Mouse (Mus musculus): Measurements from ENCODE around the gene Kifc3. TPM values are rescaled to one million over a fixed set of nuclear protein-coding genes. Genes with fewer than 3 reads are reported as not detected.

The Kifc3 gene
- polyA plus RNA-seq, 1 experiment from 2014 or later = 28.6 TPM

DNA sequence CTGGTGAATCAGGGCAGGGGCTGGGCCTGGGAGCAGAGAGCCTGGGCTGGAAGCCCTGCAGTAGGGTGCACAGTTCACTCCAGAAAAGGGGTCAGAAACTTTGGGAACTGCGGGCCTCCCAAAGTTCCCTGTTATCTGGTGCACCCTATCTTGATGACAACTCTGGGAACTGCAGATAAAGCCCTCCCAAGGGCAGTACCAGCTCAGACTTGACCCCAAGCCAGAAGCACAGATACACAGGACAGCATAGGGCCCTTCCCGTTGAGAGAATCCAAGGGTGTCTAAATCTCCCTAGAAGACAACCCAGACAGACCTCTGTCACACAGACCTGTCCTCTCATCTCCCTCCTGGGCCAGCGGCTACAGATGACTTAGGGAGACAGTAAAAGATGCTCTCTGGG lies 52.0 kb downstream of the Kifc3 start:
- ATAC-seq = no peak
- no peak overlapping the region for H3K4me3 ChIP-seq (replicated peaks)
- no peaks in the 10 kb centered on the region for H3K9me3 ChIP-seq
- H3K9ac ChIP-seq = no peak overlapping the region
- H3K36me3 ChIP-seq = no peaks in the 10 kb centered on the region
- H3K27me3 ChIP-seq (replicated peaks) = no peaks in the 10 kb centered on the region
- H3K4me1 ChIP-seq (replicated peaks) = peaks cover 5% of the 10 kb centered on the region; the same call in 1 of the 2 replicates
- H3K27ac ChIP-seq = no peak overlapping the region
- WGBS = 69% methylated on average over 3 of the region's 3 CpGs
- no peak overlapping the region for H3K4me2 ChIP-seq (replicated peaks)

GRCm38 (mm10) chr8:95149426-95149825 lies 53.2 kb downstream of the Kifc3 start:
- ATAC-seq = no peak

DNA sequence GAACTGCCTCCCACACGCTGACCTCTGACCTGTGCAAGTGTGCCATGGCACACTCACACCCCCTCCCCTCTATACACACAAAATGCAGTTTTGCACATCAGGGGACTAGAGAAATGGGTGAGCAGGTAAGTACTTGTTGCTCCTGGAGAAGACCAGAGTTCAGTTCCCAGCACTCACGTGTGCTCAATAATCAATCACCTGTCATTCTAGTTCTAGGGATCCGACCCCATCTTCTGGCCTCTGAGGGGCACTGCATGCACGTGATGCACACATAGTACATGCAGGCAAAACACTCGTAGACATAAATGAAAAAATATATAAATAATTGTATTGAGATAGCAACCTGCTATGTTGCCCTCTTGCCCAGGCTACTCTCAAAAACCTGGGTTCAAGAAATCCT lies 55.8 kb downstream of the Kifc3 start:
- no peaks in the 10 kb centered on the region for H3K9me3 ChIP-seq
- no peak overlapping the region for H3K9ac ChIP-seq
- no peaks in the 10 kb centered on the region for H3K27me3 ChIP-seq (replicated peaks)
- peaks cover 22% of the 10 kb centered on the region for H3K4me1 ChIP-seq (replicated peaks)
- 91% methylated on average over 5 of the region's 5 CpGs for WGBS
- H3K36me3 ChIP-seq = no peaks in the 10 kb centered on the region
- ATAC-seq = no peak
- no peak overlapping the region for H3K27ac ChIP-seq
- H3K4me3 ChIP-seq (replicated peaks) = no peak overlapping the region
- H3K4me2 ChIP-seq (replicated peaks) = no peak overlapping the region

More at GRCm38 (mm10) chr8:95149426-95149825, 53.2 kb downstream of the Kifc3 start:
- H3K9ac ChIP-seq = no peak overlapping the region
- H3K9me3 ChIP-seq = no peaks in the 10 kb centered on the region
- H3K4me2 ChIP-seq (replicated peaks) = no peak overlapping the region
- peaks cover 8% of the 10 kb centered on the region; the same call in 1 of the 2 replicates for H3K4me1 ChIP-seq (replicated peaks)
- WGBS = 51% methylated on average over 10 of the region's 10 CpGs
- no peaks in the 10 kb centered on the region for H3K36me3 ChIP-seq
- no peak overlapping the region for H3K27ac ChIP-seq
- no peak overlapping the region for H3K4me3 ChIP-seq (replicated peaks)
- no peaks in the 10 kb centered on the region for H3K27me3 ChIP-seq (replicated peaks)

DNA sequence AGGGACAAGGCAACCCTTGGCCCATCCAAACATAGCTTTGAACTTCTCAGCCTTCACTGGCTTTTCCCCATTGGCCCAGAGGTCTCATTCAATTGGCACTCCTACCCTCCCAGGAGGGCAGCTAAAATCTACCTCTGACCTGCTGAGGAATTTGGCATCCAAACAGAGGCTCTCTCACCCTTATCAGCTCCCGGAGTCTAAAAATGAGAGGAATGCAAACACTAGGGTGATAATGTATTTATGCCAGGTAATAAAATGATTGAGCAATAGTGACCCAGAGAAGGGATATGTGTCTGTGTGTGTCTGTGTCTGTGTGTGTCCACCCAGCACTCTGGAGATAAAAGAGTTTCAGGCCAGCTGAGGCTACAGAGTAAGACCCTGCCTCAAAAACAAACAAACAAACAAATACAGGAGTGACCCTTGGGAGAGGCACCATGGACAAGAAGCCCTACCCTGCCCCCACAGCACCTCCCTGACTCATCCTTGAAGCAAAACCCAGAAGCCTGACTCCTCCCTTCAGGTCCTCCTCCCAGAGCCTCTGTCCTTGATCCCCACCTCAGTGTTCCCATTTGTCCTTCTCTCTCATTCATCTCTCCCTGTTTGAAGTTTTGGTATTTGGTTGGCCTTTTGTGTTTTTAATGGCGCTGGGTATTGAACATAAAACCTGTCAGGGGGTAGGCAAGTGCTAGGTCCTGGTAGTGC lies 56.4 kb downstream of the Kifc3 start:
- Histone ChIP-seq H3K27me3 (replicated peaks) (no peaks in the 10 kb centered on the region), H3K4me3 (replicated peaks) (no peak overlapping the region), H3K9ac (no peak overlapping the region), H3K27ac (no peak overlapping the region), H3K4me1 (replicated peaks) (peaks cover 25% of the 10 kb centered on the region), H3K9me3 (no peaks in the 10 kb centered on the region), H3K36me3 (no peaks in the 10 kb centered on the region), H3K4me2 (replicated peaks) (no peak overlapping the region)
- 45% methylated on average over 2 of the region's 2 CpGs for WGBS
- peak; percentile 13; the same call in 1 of the 2 replicates for ATAC-seq

GRCm38 (mm10) chr8:95144631-95145015 lies 58.0 kb downstream of the Kifc3 start:
- peak; percentile 68 for ATAC-seq
- peaks cover 33% of the 10 kb centered on the region for H3K4me1 ChIP-seq (replicated peaks)
- peak overlapping the region; percentile 74 for H3K27ac ChIP-seq
- WGBS = 60% methylated on average over 2 of the region's 2 CpGs
- 0 out of 2 replicates have a peak overlapping the region, but pooled peaks have one; percentile 17 for H3K4me2 ChIP-seq (replicated peaks)
- no peaks in the 10 kb centered on the region for H3K9me3 ChIP-seq
- H3K4me3 ChIP-seq (replicated peaks) = no peak overlapping the region
- no peaks in the 10 kb centered on the region for H3K27me3 ChIP-seq (replicated peaks)
- no peak overlapping the region for H3K9ac ChIP-seq
- H3K36me3 ChIP-seq = no peaks in the 10 kb centered on the region

GRCm38 (mm10) chr8:95143805-95144630 lies 58.6 kb downstream of the Kifc3 start:
- ATAC-seq = peak; percentile 48
- WGBS = 65% methylated on average over 6 of the region's 6 CpGs
- H3K9ac ChIP-seq = no peak overlapping the region
- no peaks in the 10 kb centered on the region for H3K9me3 ChIP-seq
- no peaks in the 10 kb centered on the region for H3K36me3 ChIP-seq
- H3K27me3 ChIP-seq (replicated peaks) = no peaks in the 10 kb centered on the region
- peaks cover 33% of the 10 kb centered on the region for H3K4me1 ChIP-seq (replicated peaks)
- H3K4me3 ChIP-seq (replicated peaks) = no peak overlapping the region
- peak overlapping the region; percentile 17; the same call in 1 of the 2 replicates for H3K4me2 ChIP-seq (replicated peaks)
- peak overlapping the region; percentile 74 for H3K27ac ChIP-seq

DNA sequence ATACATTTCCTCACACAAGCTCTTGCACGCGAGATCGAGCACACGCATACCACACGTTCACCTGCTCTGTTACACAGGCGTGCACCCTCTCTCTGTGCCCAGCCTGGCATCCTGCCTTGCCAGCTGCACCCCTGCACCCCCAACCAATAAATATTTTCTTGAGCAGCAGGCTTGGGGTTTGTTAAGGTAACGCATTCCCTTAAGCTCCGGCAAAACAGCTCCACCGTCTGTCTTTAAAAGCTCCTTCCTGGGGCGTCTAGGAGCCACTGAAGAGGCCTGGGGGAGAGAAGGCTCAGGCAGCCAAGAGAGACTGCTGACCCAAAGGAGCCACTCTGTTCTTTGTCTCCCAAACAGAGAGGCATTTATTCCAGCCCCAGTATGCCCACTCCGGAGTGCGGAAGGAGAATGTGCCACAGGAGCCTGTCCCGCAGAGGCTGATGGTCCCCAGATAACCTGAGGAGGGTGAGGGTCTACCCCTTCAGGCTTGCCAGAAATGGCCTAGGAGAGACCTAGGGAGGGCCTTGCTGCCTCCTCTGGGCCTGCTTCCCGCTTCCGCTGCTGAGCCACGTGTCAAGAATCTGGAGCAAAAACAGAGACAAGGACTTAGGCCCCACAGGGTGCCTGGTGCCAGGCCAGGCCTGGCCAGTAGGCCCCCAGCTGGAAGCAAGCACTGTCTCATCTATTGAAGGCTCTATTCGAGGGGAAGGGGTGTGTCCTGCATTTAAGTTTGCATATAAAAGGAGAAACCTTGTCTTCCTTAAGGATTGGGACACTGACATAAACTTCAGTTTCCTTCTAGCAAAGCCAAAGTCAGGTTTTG lies 59.4 kb downstream of the Kifc3 start:
- Histone ChIP-seq H3K27ac (peak overlapping the region; percentile 74), H3K27me3 (replicated peaks) (no peaks in the 10 kb centered on the region), H3K4me3 (replicated peaks) (0 out of 2 replicates have a peak overlapping the region, but pooled peaks have one; percentile 71), H3K36me3 (no peaks in the 10 kb centered on the region), H3K9me3 (no peaks in the 10 kb centered on the region), H3K4me2 (replicated peaks) (peak overlapping the region; percentile 93), H3K9ac (0 out of 2 replicates have a peak overlapping the region, but pooled peaks have one; percentile 2), H3K4me1 (replicated peaks) (peaks cover 40% of the 10 kb centered on the region)
- ATAC-seq = no peak
- 20% methylated on average over 17 of the region's 17 CpGs for WGBS

DNA sequence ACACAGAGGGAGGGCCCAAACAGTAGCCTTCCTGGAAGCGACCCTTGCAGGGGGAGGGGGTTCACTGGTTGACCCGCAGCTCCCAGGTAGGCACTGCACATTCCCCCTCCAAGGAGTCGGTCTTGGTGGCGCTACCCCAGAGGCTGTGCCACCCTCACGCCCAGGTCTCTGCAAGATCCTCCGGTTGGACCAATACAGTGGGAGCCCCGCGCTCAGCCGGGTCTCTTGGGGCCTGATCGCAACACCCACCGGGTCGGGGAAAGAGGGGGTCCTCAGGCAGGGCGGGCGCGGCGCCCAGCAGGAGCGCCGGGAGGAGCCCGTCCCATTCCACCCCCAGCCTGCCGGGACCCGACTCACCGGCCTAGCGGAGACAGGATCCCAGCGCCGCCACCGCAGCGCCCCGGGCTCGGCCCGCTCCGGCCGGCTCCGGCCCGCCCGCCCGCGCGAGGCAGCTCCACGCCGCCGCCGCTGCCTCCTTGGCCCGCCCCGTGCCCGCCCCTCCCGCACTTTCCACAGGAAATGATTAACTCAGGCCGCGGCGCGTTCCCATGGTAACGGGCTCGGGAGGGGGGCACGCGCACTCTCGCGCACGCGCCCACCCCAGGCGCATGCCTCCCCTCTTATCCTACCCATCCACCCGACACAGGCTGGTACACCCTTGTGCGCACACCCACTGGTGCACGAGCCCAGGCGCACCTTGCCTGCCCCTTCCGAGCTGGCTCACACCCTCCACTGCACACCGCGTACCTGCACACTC lies 60.4 kb downstream of the Kifc3 start:
- peak overlapping the region; percentile 71 for H3K4me3 ChIP-seq (replicated peaks)
- peak overlapping the region; percentile 83 for H3K9ac ChIP-seq
- H3K36me3 ChIP-seq = no peaks in the 10 kb centered on the region
- under 1% methylated on average over 57 of the region's 66 CpGs for WGBS
- H3K9me3 ChIP-seq = no peaks in the 10 kb centered on the region
- H3K4me2 ChIP-seq (replicated peaks) = peak overlapping the region; percentile 93
- H3K4me1 ChIP-seq (replicated peaks) = peaks cover 50% of the 10 kb centered on the region
- H3K27me3 ChIP-seq (replicated peaks) = no peaks in the 10 kb centered on the region
- peak overlapping the region; percentile 74 for H3K27ac ChIP-seq
- ATAC-seq = peak; percentile 50

- Histone ChIP-seq H3K27ac (peak overlapping the region; percentile 74), H3K36me3 (no peaks in the 10 kb centered on the region), H3K9ac (peak overlapping the region; percentile 83), H3K4me3 (replicated peaks) (peak overlapping the region; percentile 71), H3K4me2 (replicated peaks) (peak overlapping the region; percentile 93), H3K27me3 (replicated peaks) (no peaks in the 10 kb centered on the region), H3K9me3 (no peaks in the 10 kb centered on the region), H3K4me1 (replicated peaks) (peaks cover 53% of the 10 kb centered on the region)
- no peak for ATAC-seq
- under 1% methylated on average over 6 of the region's 6 CpGs for WGBS
Observed at GRCm38 (mm10) chr8:95141469-95142074, 61.0 kb downstream of the Kifc3 start.

DNA sequence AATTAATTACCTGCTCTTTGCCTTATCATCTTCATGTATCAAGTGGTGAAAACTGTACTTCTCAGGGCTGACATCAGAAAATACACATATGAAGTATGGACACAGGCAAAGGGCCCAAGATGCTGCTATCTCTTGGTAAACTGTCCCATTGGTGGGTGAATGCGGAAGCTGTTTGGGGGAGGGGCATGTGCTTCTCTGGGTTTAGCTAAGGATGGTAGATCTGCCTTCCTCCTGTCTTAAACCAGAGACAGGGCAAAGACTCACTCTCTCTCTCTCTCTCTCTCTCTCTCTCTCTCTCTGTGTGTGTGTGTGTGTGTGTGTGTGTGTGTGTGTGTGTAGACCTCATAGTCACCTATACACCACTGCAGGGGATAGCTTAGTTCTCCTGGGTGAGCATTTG lies 61.6 kb downstream of the Kifc3 start:
- Histone ChIP-seq H3K4me1 (replicated peaks) (peaks cover 53% of the 10 kb centered on the region), H3K9me3 (no peaks in the 10 kb centered on the region), H3K9ac (no peak overlapping the region), H3K4me2 (replicated peaks) (peak overlapping the region; percentile 93), H3K4me3 (replicated peaks) (no peak overlapping the region), H3K27me3 (replicated peaks) (no peaks in the 10 kb centered on the region), H3K36me3 (no peaks in the 10 kb centered on the region), H3K27ac (no peak overlapping the region)
- 80% methylated on average over 1 of the region's 1 CpGs for WGBS
- no peak for ATAC-seq

DNA sequence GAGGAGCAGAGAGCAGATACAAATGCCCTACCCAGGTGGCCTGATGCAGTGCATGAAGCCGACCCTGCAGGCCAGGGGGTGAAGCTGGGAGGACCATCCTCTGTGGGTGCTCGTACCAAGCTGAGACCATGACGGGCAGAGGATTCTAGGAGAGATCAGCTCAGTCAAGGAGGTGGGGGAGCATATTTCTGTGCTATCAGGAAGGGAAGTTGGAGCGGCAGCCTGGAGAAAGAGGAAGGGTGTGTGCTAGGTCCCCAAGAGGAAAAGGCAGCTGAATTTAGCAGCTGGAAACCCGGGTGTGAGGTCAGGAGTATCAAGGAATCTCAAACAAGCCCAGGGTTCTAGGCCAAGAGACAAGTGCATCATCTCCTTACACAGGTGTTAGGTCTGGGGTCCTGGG lies 62.1 kb downstream of the Kifc3 start:
- Histone ChIP-seq H3K36me3 (no peaks in the 10 kb centered on the region), H3K4me3 (replicated peaks) (no peak overlapping the region), H3K4me1 (replicated peaks) (peaks cover 53% of the 10 kb centered on the region), H3K4me2 (replicated peaks) (peak overlapping the region; percentile 93), H3K27ac (no peak overlapping the region), H3K9ac (no peak overlapping the region), H3K9me3 (no peaks in the 10 kb centered on the region), H3K27me3 (replicated peaks) (no peaks in the 10 kb centered on the region)
- 65% methylated on average over 5 of the region's 5 CpGs for WGBS
- no peak for ATAC-seq

Measured in intestine, embryonic 15.5 days (tissue).